Mouse (Mus musculus) forebrain, postnatal 0 days (tissue): ENCODE data around the gene Sun3. TPM values are rescaled to one million over a fixed set of nuclear protein-coding genes. Genes with fewer than 3 reads are reported as not detected.

Experiments
- ATAC-seq: fragments of 200-750 bp; cut with Nextera tagmentation; 2 replicates; pipeline ENCODE4 v1.8.0; 2017; ENCODE audit warnings: mild to moderate bottlenecking, moderate library complexity
- DNase-seq: peaks from one replicate; pipeline ENCODE4 v3.0.0-alpha.2; 2015
- H3K27ac ChIP-seq: fragments of 300-500 bp; sonication (generic); 2 replicates; pipeline ENCODE4 v1.5.1; 2014; ENCODE audit warnings: low read depth, mild to moderate bottlenecking, antibody characterized with exemption, low read length, moderate library complexity, mixed read lengths
- H3K27me3 ChIP-seq: fragments of 300-500 bp; sonication (generic); 2 replicates; pipeline ENCODE4 v1.6.1; 2014; ENCODE audit warnings: mild to moderate bottlenecking, low read length, mixed read lengths; ENCODE audit not compliant: insufficient read depth
- H3K36me3 ChIP-seq: fragments of 300-500 bp; sonication (generic); 2 replicates; pipeline ENCODE4 v1.6.1; 2014; ENCODE audit warnings: mild to moderate bottlenecking, moderate library complexity; ENCODE audit not compliant: insufficient read depth
- H3K4me1 ChIP-seq: fragments of 300-500 bp; sonication (generic); 2 replicates; pipeline ENCODE4 v1.6.1; 2014; ENCODE audit warnings: antibody characterized with exemption; ENCODE audit not compliant: insufficient read depth
- H3K4me2 ChIP-seq: fragments of 300-500 bp; sonication (generic); 2 replicates; pipeline ENCODE4 v1.6.1; 2014; ENCODE audit warnings: low read depth, mild to moderate bottlenecking, moderate library complexity
- H3K4me3 ChIP-seq: fragments of 300-500 bp; sonication (generic); 2 replicates; pipeline ENCODE4 v1.5.1; 2014; ENCODE audit warnings: low read depth, low read length, mixed read lengths
- H3K9ac ChIP-seq: fragments of 300-500 bp; sonication (generic); 2 replicates; pipeline ENCODE4 v1.6.1; 2014; ENCODE audit warnings: mild to moderate bottlenecking
- H3K9me3 ChIP-seq: fragments of 300-500 bp; sonication (generic); 2 replicates; pipeline ENCODE4 v1.6.1; 2016; ENCODE audit warnings: low read length
- CTCF ChIP-seq: sonication (generic); IDR thresholded peaks from 2 replicates; pipeline ENCODE4 v1.5.1; 2016; ENCODE audit warnings: antibody characterized with exemption, control low read depth, low read depth
- WGBS: fragments of 180-500 bp; shearing (Covaris S2); extraction: QIAGEN DNeasy Blood & Tissue Kit; methylation state at CpG from one replicate; pipeline ENCODE4 v1.1.7; 2014; 5-methylcytosine and 5-hydroxymethylcytosine counted together
- polyA plus RNA-seq: library from polyadenylated mRNA; unstranded; fragments of >200 nt; fragmentation: Nextera tagmentation; extraction: Ambion mirVana; gene quantifications from 2 replicates; pipeline ENCODE4 v1.2.1, GENCODE M21; 2015
- total RNA-seq: library from RNA; depleted of rRNA; stranded (reverse); fragments of >200 nt; gene quantifications from 2 replicates; pipeline ENCODE4 v1.2.3, GENCODE M21; 2014

The Sun3 gene
- total and polyA plus RNA-seq, 2 experiments from 2014 or later = 0.30 to 1.00 TPM

GRCm38 (mm10) chr11:9048011-9048702 is 634 bp downstream of the Sun3 start, which contains the start of gene Gm11992:
Gene Gm11992, plus strand, starts transcription at chr11:9048594.
- DNase-seq (peak; percentile 92), ATAC-seq (peak; percentile 100)
- no peaks in the 10 kb centered on the region for H3K36me3 ChIP-seq
- 5% methylated on average over 21 of the region's 21 CpGs for WGBS
- peak within 1 kb of the TSS; percentile 44; the same call in 1 of the 2 replicates for H3K9ac ChIP-seq
- H3K4me2 ChIP-seq = peak within 1 kb of the TSS; percentile 92
- H3K27ac ChIP-seq = no peak within 1 kb of the TSS
- peak within 1 kb of the TSS; percentile 47 for H3K4me3 ChIP-seq
- H3K9me3 ChIP-seq = no peaks in the 10 kb centered on the region
- 0 out of 2 replicates have a peak, but pooled peaks cover 3% of the 10 kb centered on the region for H3K4me1 ChIP-seq
- peaks cover 4% of the 10 kb centered on the region; the same call in 1 of the 2 replicates for H3K27me3 ChIP-seq
- no peak for TF ChIP-seq CTCF

DNA sequence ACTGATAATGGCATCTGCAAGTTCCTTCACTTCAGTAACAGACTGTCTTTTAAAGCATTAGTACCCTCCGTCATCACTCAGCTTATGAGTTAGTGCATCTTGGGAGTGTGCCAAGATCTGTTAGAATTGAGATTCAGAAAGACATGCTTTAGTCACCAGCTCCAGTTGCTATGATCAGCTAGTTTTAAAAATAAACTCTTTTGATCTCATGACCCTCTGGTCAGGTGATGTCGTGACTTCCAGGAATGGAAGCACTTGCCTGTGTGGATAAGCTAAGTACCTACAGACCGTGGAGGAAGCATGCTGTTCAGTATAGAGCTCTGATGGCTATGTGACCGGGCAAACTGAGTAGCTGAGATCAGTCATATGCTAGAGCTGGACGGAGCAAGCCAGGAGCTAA is 1.7 kb downstream of the Sun3 start:
- Histone ChIP-seq H3K4me2 (no peak overlapping the region), H3K27me3 (peaks cover 4% of the 10 kb centered on the region; the same call in 1 of the 2 replicates), H3K36me3 (no peaks in the 10 kb centered on the region), H3K4me3 (no peak overlapping the region), H3K27ac (no peak overlapping the region), H3K9me3 (no peaks in the 10 kb centered on the region), H3K9ac (no peak overlapping the region), H3K4me1 (0 out of 2 replicates have a peak, but pooled peaks cover 3% of the 10 kb centered on the region)
- no peak for ATAC-seq
- 76% methylated on average over 5 of the region's 5 CpGs for WGBS
- DNase-seq = peak; percentile 20
- no peak for TF ChIP-seq CTCF

- no peaks in the 10 kb centered on the region for H3K9me3 ChIP-seq
- WGBS = 89% methylated on average over 2 of the region's 2 CpGs
- no peak overlapping the region for H3K27ac ChIP-seq
- H3K4me2 ChIP-seq = no peak overlapping the region
- 0 out of 2 replicates have a peak, but pooled peaks cover 3% of the 10 kb centered on the region for H3K4me1 ChIP-seq
- ATAC-seq (no peak), DNase-seq (no peak)
- H3K27me3 ChIP-seq = peaks cover 4% of the 10 kb centered on the region; the same call in 1 of the 2 replicates
- no peaks in the 10 kb centered on the region for H3K36me3 ChIP-seq
- H3K9ac ChIP-seq = no peak overlapping the region
- H3K4me3 ChIP-seq = no peak overlapping the region
- no peak for TF ChIP-seq CTCF
Measured at GRCm38 (mm10) chr11:9046546-9046945, 2.2 kb downstream of the Sun3 start.

GRCm38 (mm10) chr11:9031530-9031929 is 17.3 kb downstream of the Sun3 start:
- H3K9ac ChIP-seq = no peak overlapping the region
- DNase-seq (no peak), ATAC-seq (no peak)
- no peaks in the 10 kb centered on the region for H3K9me3 ChIP-seq
- WGBS = 88% methylated on average over 2 of the region's 2 CpGs
- no peak overlapping the region for H3K4me3 ChIP-seq
- TF ChIP-seq CTCF = no peak
- no peaks in the 10 kb centered on the region for H3K27me3 ChIP-seq
- H3K27ac ChIP-seq = no peak overlapping the region
- no peak overlapping the region for H3K4me2 ChIP-seq
- H3K4me1 ChIP-seq = no peaks in the 10 kb centered on the region
- H3K36me3 ChIP-seq = no peaks in the 10 kb centered on the region

DNA sequence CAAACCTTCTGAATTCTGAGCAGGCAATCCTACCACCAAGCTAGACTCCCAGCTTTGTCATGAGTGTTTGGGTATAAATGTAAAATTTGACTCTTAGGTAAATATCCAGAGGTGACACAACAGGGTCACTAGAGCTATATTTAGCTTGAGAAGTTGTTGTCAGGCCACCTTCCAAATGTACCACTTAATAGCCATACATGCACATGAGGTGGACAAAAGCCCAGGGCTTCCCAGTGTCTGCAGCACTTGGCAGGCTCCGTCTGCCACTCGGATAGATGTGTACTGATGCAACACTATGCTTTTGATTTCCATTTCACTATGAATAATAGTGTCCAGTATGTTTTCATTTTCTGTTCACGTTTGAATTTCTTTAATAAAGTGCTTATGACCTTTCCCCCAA is 23.6 kb downstream of the Sun3 start:
- H3K9me3 ChIP-seq = no peaks in the 10 kb centered on the region
- H3K4me3 ChIP-seq = no peak overlapping the region
- no peak for TF ChIP-seq CTCF
- 68% methylated on average over 3 of the region's 3 CpGs for WGBS
- H3K9ac ChIP-seq = no peak overlapping the region
- H3K27me3 ChIP-seq = no peaks in the 10 kb centered on the region
- DNase-seq (no peak), ATAC-seq (no peak)
- no peaks in the 10 kb centered on the region for H3K36me3 ChIP-seq
- no peak overlapping the region for H3K27ac ChIP-seq
- H3K4me2 ChIP-seq = no peak overlapping the region
- H3K4me1 ChIP-seq = no peaks in the 10 kb centered on the region

- no peaks in the 10 kb centered on the region for H3K27me3 ChIP-seq
- H3K4me2 ChIP-seq = no peak overlapping the region
- DNase-seq = no peak
- no peak for TF ChIP-seq CTCF
- no peak for ATAC-seq
- H3K9ac ChIP-seq = no peak overlapping the region
- H3K4me1 ChIP-seq = no peaks in the 10 kb centered on the region
- H3K9me3 ChIP-seq = no peaks in the 10 kb centered on the region
- H3K36me3 ChIP-seq = no peaks in the 10 kb centered on the region
- no peak overlapping the region for H3K27ac ChIP-seq
- H3K4me3 ChIP-seq = no peak overlapping the region
- WGBS = 78% methylated on average over 7 of the region's 7 CpGs
Measured at GRCm38 (mm10) chr11:9024782-9025181, 24.0 kb downstream of the Sun3 start.

DNA sequence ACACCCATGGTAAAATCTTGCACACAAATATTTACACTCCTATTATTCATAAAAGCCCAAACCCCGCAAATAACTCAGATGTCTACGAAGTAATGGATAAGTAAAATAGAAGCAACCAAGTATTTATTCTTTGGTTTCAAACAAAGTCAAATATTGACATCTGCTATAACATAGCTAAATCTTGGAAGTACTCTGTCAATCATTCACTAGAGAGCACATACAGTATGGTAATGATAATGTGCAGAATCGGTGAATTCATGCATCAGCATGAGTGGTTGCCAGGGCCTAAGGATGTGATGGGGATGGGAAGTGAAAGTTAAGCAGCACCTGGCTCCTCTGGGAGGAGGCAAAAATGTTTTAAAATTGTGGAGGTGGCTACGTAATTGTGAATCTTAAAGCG is 28.6 kb downstream of the Sun3 start:
- DNase-seq (no peak), ATAC-seq (no peak)
- no peak for TF ChIP-seq CTCF
- WGBS = 91% methylated on average over 5 of the region's 5 CpGs
- Histone ChIP-seq H3K9me3 (no peaks in the 10 kb centered on the region), H3K4me1 (no peaks in the 10 kb centered on the region), H3K36me3 (no peaks in the 10 kb centered on the region), H3K27me3 (no peaks in the 10 kb centered on the region), H3K9ac (no peak overlapping the region), H3K27ac (no peak overlapping the region), H3K4me2 (no peak overlapping the region), H3K4me3 (no peak overlapping the region)
